Mouse (Mus musculus) lung, embryonic 16.5 days (tissue): ENCODE data around the gene Itih5. TPM values are rescaled to one million over a fixed set of nuclear protein-coding genes. Genes with fewer than 3 reads are reported as not detected.

Experiments
- ATAC-seq: fragments of 200-750 bp; cut with Nextera tagmentation; 2 replicates; pipeline ENCODE4 v1.8.0; 2017; ENCODE audit warnings: low read depth, mild to moderate bottlenecking, moderate library complexity
- H3K27ac ChIP-seq: fragments of 300-500 bp; sonication (generic); 2 replicates; pipeline ENCODE4 v1.5.1; 2014; ENCODE audit warnings: mild to moderate bottlenecking, control low read depth, low read length
- H3K27me3 ChIP-seq: fragments of 300-500 bp; sonication (generic); 2 replicates; pipeline ENCODE4 v1.6.1; 2014; ENCODE audit warnings: low read depth, low read length, mixed read lengths; ENCODE audit not compliant: control insufficient read depth, insufficient read depth
- H3K36me3 ChIP-seq: fragments of 300-500 bp; sonication (generic); 2 replicates; pipeline ENCODE4 v1.6.1; 2014; ENCODE audit warnings: low read length; ENCODE audit not compliant: control insufficient read depth, insufficient read depth
- H3K4me1 ChIP-seq: fragments of 300-500 bp; sonication (generic); replicated peaks from 2 replicates; pipeline ENCODE4 v1.6.1; 2014; ENCODE audit warnings: low read length, mixed read lengths; ENCODE audit not compliant: control insufficient read depth, insufficient read depth
- H3K4me2 ChIP-seq: fragments of 300-500 bp; sonication (generic); 2 replicates; pipeline ENCODE4 v1.6.1; 2014; ENCODE audit warnings: low read depth, low read length, control low read depth
- H3K4me3 ChIP-seq: fragments of 300-500 bp; sonication (generic); 2 replicates; pipeline ENCODE4 v1.5.1; 2014; ENCODE audit warnings: mild to moderate bottlenecking, low read length, control low read depth
- H3K9ac ChIP-seq: fragments of 300-500 bp; sonication (generic); 2 replicates; pipeline ENCODE4 v1.6.1; 2014; ENCODE audit warnings: low read length, control low read depth
- H3K9me3 ChIP-seq: fragments of 300-500 bp; sonication (generic); 2 replicates; pipeline ENCODE4 v1.6.1; 2016; ENCODE audit warnings: low read length; ENCODE audit not compliant: control insufficient read depth
- WGBS: fragments of 180-500 bp; shearing (Covaris S2); extraction: QIAGEN DNeasy Blood & Tissue Kit; methylation state at CpG from one replicate; pipeline ENCODE4 v1.1.7; 2014; 5-methylcytosine and 5-hydroxymethylcytosine counted together
- polyA plus RNA-seq: library from polyadenylated mRNA; unstranded; fragments of >200 nt; fragmentation: Nextera tagmentation; extraction: Ambion mirVana; gene quantifications from 2 replicates; pipeline ENCODE4 v1.2.1, GENCODE M21; 2015

Gene Itih5
- polyA plus RNA-seq, 1 experiment from 2014 or later, result 5.2 TPM

DNA sequence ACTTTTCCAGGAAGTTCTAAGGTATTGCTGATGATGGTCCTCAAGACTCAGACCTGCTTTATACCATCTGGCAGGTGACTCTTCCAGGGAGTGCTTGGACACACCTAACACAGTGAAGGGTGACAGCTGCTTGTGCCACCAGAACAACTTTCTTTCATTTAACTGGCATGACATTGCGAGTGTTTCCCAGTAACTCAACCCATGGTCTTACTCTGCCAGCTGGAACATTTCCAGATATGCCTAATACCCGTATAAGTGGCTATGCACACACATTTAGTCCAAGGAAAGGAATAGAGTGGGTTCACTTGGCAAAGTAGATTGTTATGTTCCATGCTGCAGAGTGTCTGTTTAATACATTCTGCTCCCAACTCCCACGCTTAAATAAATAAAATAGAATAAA, 50.9 kb downstream of the Itih5 start:
- H3K27ac ChIP-seq, result no peak overlapping the region
- ATAC-seq, result no peak
- H3K9ac ChIP-seq, result no peak overlapping the region
- no peaks in the 10 kb centered on the region for H3K9me3 ChIP-seq
- H3K4me3 ChIP-seq, result no peak overlapping the region
- H3K27me3 ChIP-seq, result no peaks in the 10 kb centered on the region
- H3K4me2 ChIP-seq, result no peak overlapping the region
- no peaks in the 10 kb centered on the region for H3K4me1 ChIP-seq
- 57% methylated on average over 3 of the region's 3 CpGs for WGBS
- no peaks in the 10 kb centered on the region for H3K36me3 ChIP-seq

DNA sequence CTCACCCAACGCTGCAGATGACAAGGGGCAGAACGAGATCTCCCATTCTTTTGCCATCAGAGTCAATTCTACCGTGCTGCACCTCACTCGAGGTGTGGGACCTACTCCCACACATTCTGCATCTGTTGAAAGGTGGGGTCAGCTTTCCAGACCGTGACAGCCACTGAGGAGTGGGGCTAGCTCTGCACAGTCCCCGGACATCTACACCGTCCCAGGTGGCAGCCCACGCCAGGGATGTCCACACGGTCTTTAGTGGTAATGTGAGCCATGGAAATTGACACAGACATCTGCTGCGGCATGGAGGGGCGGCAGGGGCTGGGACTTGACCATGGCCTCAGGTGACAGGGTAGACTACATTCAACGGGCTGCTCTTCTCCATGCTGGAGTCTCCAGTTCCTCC, 60.1 kb downstream of the Itih5 start:
- H3K27ac ChIP-seq, result no peak overlapping the region
- H3K4me2 ChIP-seq, result no peak overlapping the region
- no peak overlapping the region for H3K9ac ChIP-seq
- no peaks in the 10 kb centered on the region for H3K27me3 ChIP-seq
- H3K36me3 ChIP-seq, result no peaks in the 10 kb centered on the region
- no peak for ATAC-seq
- H3K4me1 ChIP-seq, result no peaks in the 10 kb centered on the region
- no peaks in the 10 kb centered on the region for H3K9me3 ChIP-seq
- no peak overlapping the region for H3K4me3 ChIP-seq
- 88% methylated on average over 12 of the region's 12 CpGs for WGBS

- no peaks in the 10 kb centered on the region for H3K9me3 ChIP-seq
- WGBS, result 69% methylated on average over 7 of the region's 7 CpGs
- H3K4me2 ChIP-seq, result no peak overlapping the region
- H3K27me3 ChIP-seq, result no peaks in the 10 kb centered on the region
- H3K36me3 ChIP-seq, result no peaks in the 10 kb centered on the region
- H3K9ac ChIP-seq, result no peak overlapping the region
- ATAC-seq, result peak; percentile 39
- H3K4me1 ChIP-seq, result no peaks in the 10 kb centered on the region
- H3K27ac ChIP-seq, result no peak overlapping the region
- H3K4me3 ChIP-seq, result no peak overlapping the region
Observed at GRCm38 (mm10) chr2:10215876-10216565, 62.6 kb downstream of the Itih5 start.

GRCm38 (mm10) chr2:10216566-10217247, 63.3 kb downstream of the Itih5 start:
- ATAC-seq, result peak; percentile 87
- no peaks in the 10 kb centered on the region for H3K4me1 ChIP-seq
- no peak overlapping the region for H3K9ac ChIP-seq
- H3K27ac ChIP-seq, result 0 out of 2 replicates have a peak overlapping the region, but pooled peaks have one; percentile 3
- no peak overlapping the region for H3K4me2 ChIP-seq
- H3K9me3 ChIP-seq, result no peaks in the 10 kb centered on the region
- no peaks in the 10 kb centered on the region for H3K36me3 ChIP-seq
- 47% methylated on average over 7 of the region's 7 CpGs for WGBS
- no peak overlapping the region for H3K4me3 ChIP-seq
- no peaks in the 10 kb centered on the region for H3K27me3 ChIP-seq

GRCm38 (mm10) chr2:10221862-10222261, 68.5 kb downstream of the Itih5 start:
- Histone ChIP-seq H3K4me1 (no peaks in the 10 kb centered on the region), H3K9ac (no peak overlapping the region), H3K9me3 (no peaks in the 10 kb centered on the region), H3K36me3 (no peaks in the 10 kb centered on the region), H3K4me3 (no peak overlapping the region), H3K4me2 (no peak overlapping the region), H3K27me3 (no peaks in the 10 kb centered on the region), H3K27ac (no peak overlapping the region)
- ATAC-seq, result no peak
- 51% methylated on average over 4 of the region's 4 CpGs for WGBS

DNA sequence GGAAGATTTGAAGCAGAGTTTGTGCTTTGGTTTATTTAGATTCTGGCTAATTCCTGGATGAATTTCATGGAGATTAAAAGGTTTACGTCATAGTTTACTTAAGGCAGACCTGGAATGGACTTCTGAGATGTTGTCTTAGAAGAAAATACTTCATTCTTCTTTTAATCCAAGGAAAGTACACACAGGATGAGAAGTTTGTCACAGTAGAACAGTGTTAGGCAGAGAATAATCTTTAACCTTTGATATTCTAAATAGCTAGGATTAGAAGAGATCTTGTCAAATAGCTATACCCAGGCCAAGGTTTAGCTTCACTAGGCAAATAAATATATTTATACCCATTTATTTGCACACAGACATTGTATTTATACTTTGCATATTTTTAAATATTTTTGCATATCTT, 73.5 kb downstream of the Itih5 start:
- no peaks in the 10 kb centered on the region for H3K36me3 ChIP-seq
- no peaks in the 10 kb centered on the region for H3K9me3 ChIP-seq
- H3K4me1 ChIP-seq, result no peaks in the 10 kb centered on the region
- H3K27ac ChIP-seq, result no peak overlapping the region
- WGBS, result 85% methylated on average over 1 of the region's 1 CpGs
- no peak overlapping the region for H3K4me2 ChIP-seq
- H3K9ac ChIP-seq, result no peak overlapping the region
- no peak overlapping the region for H3K4me3 ChIP-seq
- H3K27me3 ChIP-seq, result no peaks in the 10 kb centered on the region
- ATAC-seq, result no peak

DNA sequence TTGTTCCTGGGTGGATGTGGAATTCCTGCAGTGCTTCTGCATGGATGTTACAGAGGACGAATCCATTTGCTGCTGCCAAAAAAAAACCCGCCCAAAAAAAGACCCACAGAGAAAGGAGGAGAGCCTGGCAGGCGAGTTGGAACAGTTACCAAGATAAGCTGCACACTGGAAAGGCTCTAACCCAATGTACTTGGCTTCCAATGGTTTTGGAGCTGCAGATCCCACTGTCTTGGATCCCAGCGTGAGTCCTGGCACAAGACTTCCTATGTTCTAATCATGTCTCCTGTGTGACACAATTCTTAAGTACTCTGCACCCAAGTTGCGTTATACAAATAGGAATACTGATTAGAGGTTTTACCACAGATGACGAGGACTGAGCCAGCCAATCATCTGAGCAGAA, 78.6 kb downstream of the Itih5 start:
- WGBS, result 63% methylated on average over 6 of the region's 6 CpGs
- ATAC-seq, result no peak
- Histone ChIP-seq H3K4me2 (no peak overlapping the region), H3K9me3 (no peaks in the 10 kb centered on the region), H3K27me3 (no peaks in the 10 kb centered on the region), H3K4me3 (no peak overlapping the region), H3K4me1 (no peaks in the 10 kb centered on the region), H3K36me3 (no peaks in the 10 kb centered on the region), H3K9ac (no peak overlapping the region), H3K27ac (no peak overlapping the region)

GRCm38 (mm10) chr2:10236554-10236953, 83.2 kb downstream of the Itih5 start:
- no peak for ATAC-seq
- Histone ChIP-seq H3K4me2 (no peak overlapping the region), H3K36me3 (no peaks in the 10 kb centered on the region), H3K4me1 (no peaks in the 10 kb centered on the region), H3K4me3 (no peak overlapping the region), H3K27me3 (no peaks in the 10 kb centered on the region), H3K9ac (no peak overlapping the region), H3K27ac (no peak overlapping the region), H3K9me3 (no peaks in the 10 kb centered on the region)
- 80% methylated on average over 2 of the region's 2 CpGs for WGBS

- Histone ChIP-seq H3K36me3 (no peaks in the 10 kb centered on the region), H3K27ac (no peak overlapping the region), H3K4me2 (no peak overlapping the region), H3K27me3 (no peaks in the 10 kb centered on the region), H3K9ac (no peak overlapping the region), H3K4me3 (no peak overlapping the region), H3K9me3 (no peaks in the 10 kb centered on the region), H3K4me1 (peaks cover 6% of the 10 kb centered on the region)
- peak; percentile 70 for ATAC-seq
- 12% methylated on average over 9 of the region's 9 CpGs for WGBS
Observed at GRCm38 (mm10) chr2:10242970-10243369, 89.6 kb downstream of the Itih5 start.
